Mouse (Mus musculus) kidney, adult 2 months (tissue): ENCODE measurements around the gene Zfp398. TPM values are rescaled to one million over a fixed set of nuclear protein-coding genes. Genes with fewer than 3 reads are reported as not detected.

Experiments used
- DNase-seq: peaks from one replicate; pipeline ENCODE4 v3.0.0; 2021
- H3K27ac ChIP-seq: fragments of 200-500 bp; 2 replicates; pipeline ENCODE4 v1.5.1; 2012; ENCODE audit warnings: low read depth, low read length, control low read depth, inconsistent platforms; ENCODE audit not compliant: insufficient read depth
- H3K27me3 ChIP-seq: fragments of 200-500 bp; replicated peaks from 2 replicates; pipeline ENCODE4 v1.6.1; 2012; ENCODE audit warnings: mild to moderate bottlenecking, moderate library complexity, low read length, inconsistent platforms; ENCODE audit not compliant: control insufficient read depth, insufficient read depth
- H3K36me3 ChIP-seq: fragments of 200-500 bp; 2 replicates; pipeline ENCODE4 v1.6.1; 2012; ENCODE audit warnings: mild to moderate bottlenecking, moderate library complexity, low read length, inconsistent platforms; ENCODE audit not compliant: control insufficient read depth, insufficient read depth
- H3K4me1 ChIP-seq: fragments of 200-500 bp; 2 replicates; pipeline ENCODE4 v1.6.1; 2011; ENCODE audit warnings: low read length; ENCODE audit not compliant: control insufficient read depth, insufficient read depth
- H3K4me3 ChIP-seq: fragments of 200-500 bp; 2 replicates; pipeline ENCODE4 v1.5.1; 2011; ENCODE audit warnings: mild to moderate bottlenecking, low read depth, low read length, control low read depth; ENCODE audit not compliant: insufficient read depth
- CTCF ChIP-seq: fragments of 200-500 bp; conservative IDR thresholded peaks from 2 replicates; pipeline ENCODE4 v1.5.1; 2011; ENCODE audit warnings: low read depth, mild to moderate bottlenecking, control low read depth, low read length, moderate library complexity, mixed read lengths; ENCODE audit not compliant: insufficient read depth, insufficient read length
- POLR2A ChIP-seq: fragments of 200-500 bp; IDR thresholded peaks from one replicate; pipeline ENCODE4 v1.6.1; 2011; ENCODE audit warnings: low read depth, low read length, control low read depth
- WGBS: fragments of 180-500 bp; shearing (Covaris S2); methylation state at CpG from one replicate; pipeline ENCODE4 v1.1.7; 2018; 5-methylcytosine and 5-hydroxymethylcytosine counted together
- polyA plus RNA-seq: library from polyadenylated mRNA; depleted of rRNA; stranded (reverse); fragments of >200 nt; gene quantifications from 2 replicates; pipeline ENCODE4 v1.2.3, GENCODE M21; 2012

The Zfp398 gene
- polyA plus RNA-seq, 1 experiment = 7.2 TPM

- no peak overlapping the region for H3K4me3 ChIP-seq
- peak; percentile 68 for DNase-seq
- peak; percentile 62 for TF ChIP-seq CTCF
- no peak for TF ChIP-seq POLR2A
- WGBS = 37% methylated on average over 6 of the region's 6 CpGs
- H3K27ac ChIP-seq = no peak overlapping the region
- H3K4me1 ChIP-seq = no peaks in the 10 kb centered on the region
- peaks cover 10% of the 10 kb centered on the region for H3K36me3 ChIP-seq
- no peaks in the 10 kb centered on the region for H3K27me3 ChIP-seq
Measured at GRCm38 (mm10) chr6:47799079-47799478, 36.4 kb upstream of the Zfp398 start.

GRCm38 (mm10) chr6:47805520-47805919 lies 29.9 kb upstream of the Zfp398 start:
- Histone ChIP-seq H3K4me3 (no peak overlapping the region), H3K36me3 (peaks cover 6% of the 10 kb centered on the region), H3K4me1 (peaks cover 3% of the 10 kb centered on the region; the same call in 1 of the 2 replicates), H3K27ac (no peak overlapping the region), H3K27me3 (no peaks in the 10 kb centered on the region)
- no peak for TF ChIP-seq CTCF
- TF ChIP-seq POLR2A = no peak
- DNase-seq = no peak
- 51% methylated on average over 2 of the region's 2 CpGs for WGBS

- peaks cover 11% of the 10 kb centered on the region; the same call in 1 of the 2 replicates for H3K4me1 ChIP-seq
- H3K36me3 ChIP-seq = peaks cover 6% of the 10 kb centered on the region
- DNase-seq = no peak
- no peaks in the 10 kb centered on the region for H3K27me3 ChIP-seq
- WGBS = 73% methylated on average over 2 of the region's 2 CpGs
- no peak overlapping the region for H3K4me3 ChIP-seq
- TF ChIP-seq POLR2A (no peak), CTCF (no peak)
- no peak overlapping the region for H3K27ac ChIP-seq
Measured at GRCm38 (mm10) chr6:47807419-47807818, 28.0 kb upstream of the Zfp398 start.

GRCm38 (mm10) chr6:47808545-47808944 lies 26.9 kb upstream of the Zfp398 start:
- TF ChIP-seq POLR2A = no peak
- TF ChIP-seq CTCF = no peak
- peaks cover 11% of the 10 kb centered on the region; the same call in 1 of the 2 replicates for H3K4me1 ChIP-seq
- no peak overlapping the region for H3K27ac ChIP-seq
- WGBS = 84% methylated on average over 5 of the region's 5 CpGs
- peaks cover 6% of the 10 kb centered on the region for H3K36me3 ChIP-seq
- DNase-seq = no peak
- H3K27me3 ChIP-seq = no peaks in the 10 kb centered on the region
- H3K4me3 ChIP-seq = no peak overlapping the region

- Histone ChIP-seq H3K36me3 (peaks cover 3% of the 10 kb centered on the region), H3K4me3 (no peak overlapping the region), H3K27me3 (no peaks in the 10 kb centered on the region), H3K4me1 (peaks cover 11% of the 10 kb centered on the region; the same call in 1 of the 2 replicates), H3K27ac (no peak overlapping the region)
- WGBS = 68% methylated on average over 4 of the region's 4 CpGs
- TF ChIP-seq CTCF = no peak
- no peak for TF ChIP-seq POLR2A
- DNase-seq = no peak
Measured at GRCm38 (mm10) chr6:47809053-47809452, 26.4 kb upstream of the Zfp398 start.

GRCm38 (mm10) chr6:47810181-47810580 lies 25.3 kb upstream of the Zfp398 start:
- no peak for DNase-seq
- Histone ChIP-seq H3K27me3 (no peaks in the 10 kb centered on the region), H3K4me1 (peaks cover 11% of the 10 kb centered on the region; the same call in 1 of the 2 replicates), H3K4me3 (no peak overlapping the region), H3K27ac (no peak overlapping the region), H3K36me3 (peaks cover 1% of the 10 kb centered on the region; the same call in 1 of the 2 replicates)
- 52% methylated on average over 2 of the region's 2 CpGs for WGBS
- TF ChIP-seq CTCF = no peak
- TF ChIP-seq POLR2A = no peak

GRCm38 (mm10) chr6:47811324-47811723 lies 24.1 kb upstream of the Zfp398 start:
- no peak overlapping the region; the same call in 1 of the 2 replicates for H3K4me3 ChIP-seq

More at GRCm38 (mm10) chr6:47811324-47811723, 24.1 kb upstream of the Zfp398 start:
- 48% methylated on average over 5 of the region's 5 CpGs for WGBS
- Histone ChIP-seq H3K27ac (no peak overlapping the region), H3K36me3 (no peaks in the 10 kb centered on the region; the same call in 1 of the 2 replicates), H3K4me1 (peaks cover 11% of the 10 kb centered on the region; the same call in 1 of the 2 replicates), H3K27me3 (no peaks in the 10 kb centered on the region)
- DNase-seq = no peak
- TF ChIP-seq CTCF (no peak), POLR2A (no peak)
